32 mouse cellular contexts compared by ENCODE assay signal in the genomic region with DNA sequence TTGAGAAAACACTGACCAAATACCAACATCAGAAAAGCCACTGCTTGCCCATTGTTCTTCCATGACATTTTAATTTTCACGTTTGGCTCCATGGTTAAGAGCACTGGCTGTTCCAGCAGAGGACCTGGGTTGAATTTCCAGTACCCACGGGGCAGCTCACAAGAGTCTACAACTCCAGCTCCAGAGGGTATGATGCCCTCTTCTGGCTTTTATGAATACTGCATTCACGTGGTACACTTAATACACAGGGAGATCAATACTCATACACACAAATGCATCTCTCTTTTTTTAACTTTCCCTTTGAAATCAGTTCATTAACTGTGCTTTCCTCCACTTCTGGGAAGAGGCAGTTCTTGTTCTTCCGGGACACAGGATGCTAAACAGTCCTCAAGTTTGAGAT. TPM values are rescaled to one million over a fixed set of nuclear protein-coding genes. Genes with fewer than 3 reads are reported as not detected.
DNase-seq lines count a peak whose midpoint lies in the region; ATAC-seq and TF ChIP-seq lines count a peak whose summit lies in the region.
"Had no signal": no experiment of that assay in that cellular context is flagged by ENCODE, and none has a peak within 500 bp of the region (broad histone marks: within the 10 kb centered on the region; RNA-seq: fewer than 3 reads in every experiment).

No protein-coding gene starts in this region.

- no peaks in the 10 kb centered on the region for H3K79me2 ChIP-seq in MEL (ENCODE audit: control insufficient read depth, insufficient read depth, low read length, poor library complexity)

- intact Hi-C loops in gastrocnemius, adult 2 months (cut with DNase I): no loop called here

- no peak overlapping the region for H3K4me3 ChIP-seq in gastrocnemius, adult 2 months
- no peak overlapping the region for H3K4me3 ChIP-seq in lung, postnatal 0 days (ENCODE audit: low read depth, low read length)
- H3K4me3 ChIP-seq in MEL (ENCODE audit: control insufficient read depth in 1 of 2, insufficient read depth in 1 of 2, low read depth in 2 of 2, low read length in 2 of 2): no peak overlapping the region
- H3K4me3 ChIP-seq: embryonic facial prominence, embryonic 13.5 days; forebrain, embryonic 10.5 days; hindbrain, embryonic 12.5 days; kidney, embryonic 15.5 days; limb, embryonic 10.5 days; limb, embryonic 15.5 days; midbrain, embryonic 12.5 days had no signal

- H3K27me3 ChIP-seq in lung, postnatal 0 days (replicated peaks; ENCODE audit: insufficient read depth, low read length): no peaks in the 10 kb centered on the region
- H3K27me3 ChIP-seq in MEL (ENCODE audit: control insufficient read depth in 1 of 2, insufficient read depth in 2 of 2, low read length in 2 of 2): no peaks in the 10 kb centered on the region
- H3K27me3 ChIP-seq: embryonic facial prominence, embryonic 13.5 days; hindbrain, embryonic 12.5 days; kidney, embryonic 15.5 days; limb, embryonic 15.5 days; midbrain, embryonic 12.5 days had no signal

- peak; percentile 55 for TF ChIP-seq RAD21 in MEL (IDR thresholded peaks at IDR 0.05; ENCODE audit: low read depth, low read length)

- no peak for DNase-seq in gastrocnemius, adult 2 months
- DNase-seq in gastrocnemius, adult 18-20 months (ENCODE audit: low spot score): no peak
- DNase-seq in lung, postnatal 0 days (ENCODE audit: low spot score): no peak
- no peak for DNase-seq in lung, adult 18-20 months
- DNase-seq in MEL (ENCODE audit: low read depth, low spot score): peak; percentile 63
- no peak for DNase-seq in kidney, adult 8-10 months
- no peak for DNase-seq in spleen, postnatal 14 days (ENCODE audit: low spot score in 2 of 2)
- DNase-seq: adrenal gland, postnatal 25 days; cerebellum, adult 11-12 months; cerebellum, adult 9-11 months; gastrocnemius, postnatal 14 days; heart, postnatal 36 days; kidney, adult 11 months; kidney, postnatal 25 days; lung, embryonic 14.5 days; right cerebral cortex, postnatal 25 days; thymus, adult 18-20 months; thymus, postnatal 25 days had no signal

- peak overlapping the region; percentile 46 for H3K27ac ChIP-seq in gastrocnemius, adult 2 months
- H3K27ac ChIP-seq in lung, postnatal 0 days (ENCODE audit: low read length): no peak overlapping the region
- no peak overlapping the region for H3K27ac ChIP-seq in MEL (ENCODE audit: control insufficient read depth, low read depth, low read length)
- H3K27ac ChIP-seq: embryonic facial prominence, embryonic 13.5 days; forebrain, embryonic 10.5 days; hindbrain, embryonic 12.5 days; hindbrain, postnatal 0 days; kidney, embryonic 15.5 days; limb, embryonic 10.5 days; limb, embryonic 15.5 days; liver, embryonic 14.5 days; midbrain, embryonic 12.5 days had no signal

- no peak for TF ChIP-seq EP300 in lung, postnatal 0 days (IDR thresholded peaks at IDR 0.05)
- TF ChIP-seq EP300 in MEL (IDR thresholded peaks at IDR 0.05; ENCODE audit: low read depth in 1 of 2, low read length in 2 of 2): no peak

- H3K4me2 ChIP-seq in lung, postnatal 0 days (replicated peaks; ENCODE audit: low read depth, low read length): no peak overlapping the region
- H3K4me2 ChIP-seq: embryonic facial prominence, embryonic 13.5 days; heart, embryonic 11.5 days; hindbrain, embryonic 12.5 days; kidney, embryonic 15.5 days; limb, embryonic 15.5 days; lung, embryonic 14.5 days; midbrain, embryonic 12.5 days had no signal

- H3K9ac ChIP-seq in lung, postnatal 0 days (replicated peaks; ENCODE audit: low read depth): no peak overlapping the region
- no peak overlapping the region for H3K9ac ChIP-seq in MEL (ENCODE audit: control insufficient read depth, low read depth, low read length, poor library complexity, severe bottlenecking)
- H3K9ac ChIP-seq: embryonic facial prominence, embryonic 13.5 days; hindbrain, embryonic 12.5 days; kidney, embryonic 15.5 days; limb, embryonic 15.5 days; liver, embryonic 14.5 days; lung, embryonic 14.5 days; midbrain, embryonic 12.5 days had no signal

- H3K36me3 ChIP-seq in lung, postnatal 0 days (ENCODE audit: insufficient read depth, low read length): no peaks in the 10 kb centered on the region
- peaks cover 0 to 22% of the 10 kb centered on the region in 2 experiments; a peak in 2 of 4 replicates for H3K36me3 ChIP-seq in MEL (ENCODE audit: control insufficient read depth in 1 of 2, insufficient read depth in 2 of 2, low read length in 2 of 2)

- 83% methylated on average over 4 of the region's 4 CpGs for WGBS in lung, postnatal 0 days

- TF ChIP-seq POLR2A in MEL (IDR thresholded peaks at IDR 0.05; ENCODE audit: control insufficient read depth in 1 of 2, insufficient read depth in 1 of 2, low read depth in 1 of 2, low read length in 2 of 2, poor library complexity in 1 of 2): no peak

- H3K9me3 ChIP-seq in lung, postnatal 0 days (ENCODE audit: low read length): no peaks in the 10 kb centered on the region
- H3K9me3 ChIP-seq in MEL (replicated peaks; ENCODE audit: insufficient read depth, low read length): no peaks in the 10 kb centered on the region
- H3K9me3 ChIP-seq: embryonic facial prominence, embryonic 13.5 days; forebrain, embryonic 10.5 days; hindbrain, embryonic 12.5 days; kidney, embryonic 15.5 days; limb, embryonic 10.5 days; limb, embryonic 15.5 days; midbrain, embryonic 12.5 days had no signal

- TF ChIP-seq CTCF in gastrocnemius, adult 2 months (IDR thresholded peaks at IDR 0.05): peak; percentile 33; the same call in 1 of the 2 replicates
- 0 out of 2 replicates have a peak, but pooled peaks have one; percentile 23 for TF ChIP-seq CTCF in lung, postnatal 0 days (IDR thresholded peaks at IDR 0.05)
- peak; percentile 37 to 75 (median 68) for TF ChIP-seq CTCF in MEL (IDR thresholded peaks at IDR 0.05 in 2 of 3, conservative IDR thresholded peaks at IDR 0.05 in 1 of 3; ENCODE audit: control insufficient read depth in 1 of 3, insufficient read depth in 1 of 3, low read depth in 2 of 3, low read length in 3 of 3, poor library complexity in 1 of 3, severe bottlenecking in 1 of 3)

- peaks cover 10% of the 10 kb centered on the region for H3K4me1 ChIP-seq in lung, postnatal 0 days (ENCODE audit: insufficient read depth, low read depth, low read length)
- H3K4me1 ChIP-seq in MEL (ENCODE audit: control insufficient read depth in 1 of 2, insufficient read depth in 2 of 2, low read length in 2 of 2): peaks cover 10 to 31% of the 10 kb centered on the region in 2 experiments

- no peak for ATAC-seq in lung, postnatal 0 days
- ATAC-seq: forebrain, embryonic 16.5 days; hindbrain, postnatal 0 days had no signal

TF ChIP-seq in MEL, 35 proteins besides CTCF, POLR2A, EP300 and RAD21:
- no peak for TF ChIP-seq POLR2AphosphoS5 (IDR thresholded peaks at IDR 0.05; ENCODE audit: borderline replicate concordance, low read depth, low read length)
- TF ChIP-seq ELF1 (IDR thresholded peaks at IDR 0.05; ENCODE audit: low read depth, low read length): no peak
- TF ChIP-seq MXI1 (IDR thresholded peaks at IDR 0.05; ENCODE audit: low read depth, low read length): no peak
- TF ChIP-seq SIN3A (IDR thresholded peaks at IDR 0.05; ENCODE audit: low read length): no peak
- TF ChIP-seq MAFK (IDR thresholded peaks at IDR 0.05; ENCODE audit: borderline replicate concordance, low read depth, low read length): no peak
- peak; percentile 63 for TF ChIP-seq ZC3H11A (IDR thresholded peaks at IDR 0.05; ENCODE audit: low read depth, low read length)
- peak; percentile 65 for TF ChIP-seq SMC3 (IDR thresholded peaks at IDR 0.05; ENCODE audit: low read depth, low read length)

RNA-seq across cellular contexts. Expression of gene Amotl1, which starts 41.4 kb away (rescaled TPM):
- total RNA-seq in gastrocnemius, adult 2 months (2021): 100 to 1,000 TPM; 397 to 399 TPM
- 100 to 1,000 TPM; 330 to 339 TPM for total RNA-seq in gastrocnemius, adult 18-20 months (2021)
- 12.9 and 14.3 TPM in 2 replicates for polyA plus RNA-seq in lung, postnatal 0 days (2015; fragmentation: Nextera tagmentation; extraction: Ambion mirVana)
- 9.1 and 9.3 TPM in 2 replicates for total RNA-seq in MEL (2012; rRNA removed)
- 1 to 10 TPM in 1 of 2 experiments, not detected in 1; 7.4 TPM for polyA plus RNA-seq in MEL (2012; ENCODE audit: insufficient read depth in 1 of 2, insufficient read length in 2 of 2, low read depth in 1 of 2, low replicate concordance in 2 of 2, missing spikeins in 1 of 2)
- total RNA-seq: granulocyte monocyte progenitor cell, adult 5-6 weeks; megakaryocyte progenitor cell, adult 5-6 weeks; monocyte, adult 5-6 weeks had no signal

Comparison
In these comparisons a context has a peak if more than half of its experiments do, and no peak if none do; other contexts are left out.
1. RNA of gene Amotl1, which starts 41.4 kb away (total RNA-seq): 397 to 399 TPM in gastrocnemius, adult 2 months and 330 to 339 TPM in gastrocnemius, adult 18-20 months; 9.1 to 9.3 TPM in MEL; every median in the first group is over 10 times any median in the second.
2. Peak in every context shown above with its lines, with median percentiles within 50 percentile points of each other: CTCF ChIP-seq.